ENCODE assay signal across 24 mouse cellular contexts in the genomic region with DNA sequence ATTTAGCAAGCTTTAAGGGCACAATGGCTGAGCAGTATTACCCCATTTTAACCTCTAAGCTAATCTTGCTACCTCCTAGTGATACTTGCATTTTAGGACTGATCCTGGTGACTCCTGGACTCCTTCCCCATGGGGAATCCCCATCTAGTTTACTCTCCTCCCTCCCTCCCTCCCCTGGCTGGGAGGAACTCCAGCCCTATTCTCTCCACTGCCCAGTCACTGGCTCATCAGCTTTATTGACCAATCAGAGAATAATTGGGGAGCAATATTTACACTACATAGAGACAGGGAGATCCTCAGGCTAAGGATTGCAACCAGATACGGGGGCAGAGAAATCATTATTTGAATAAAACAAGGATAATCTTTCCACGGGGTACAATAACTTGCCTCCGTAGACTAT. TPM values are rescaled to one million over a fixed set of nuclear protein-coding genes. Genes with fewer than 3 reads are reported as not detected.
DNase-seq lines count a peak whose midpoint lies in the region; ATAC-seq and TF ChIP-seq lines count a peak whose summit lies in the region.
"Had no signal": no experiment of that assay in that cellular context is flagged by ENCODE, and none has a peak within 500 bp of the region (broad histone marks: within the 10 kb centered on the region; RNA-seq: fewer than 3 reads in every experiment).

No protein-coding gene starts in this region.

- no peaks in the 10 kb centered on the region for H3K27me3 ChIP-seq in intestine, embryonic 15.5 days (replicated peaks)
- H3K27me3 ChIP-seq in intestine, postnatal 0 days (replicated peaks; ENCODE audit: control insufficient read depth, insufficient read depth, low read length), result no peaks in the 10 kb centered on the region
- H3K27me3 ChIP-seq in E14TG2a.4 (ENCODE audit: insufficient read depth, low read length) (no peaks in the 10 kb centered on the region), ES-Bruce4 (ENCODE audit: control insufficient read depth, insufficient read depth, low read length, poor library complexity, severe bottlenecking) (no peaks in the 10 kb centered on the region)
- no peaks in the 10 kb centered on the region for H3K27me3 ChIP-seq in liver, embryonic 16.5 days (ENCODE audit: control insufficient read depth, insufficient read depth, low read depth, low read length)
- no peaks in the 10 kb centered on the region for H3K27me3 ChIP-seq in hindbrain, embryonic 11.5 days (ENCODE audit: control insufficient read depth, insufficient read depth, low read length)
- H3K27me3 ChIP-seq: embryonic facial prominence, embryonic 12.5 days; embryonic facial prominence, embryonic 15.5 days had no signal

- H3K4me2 ChIP-seq in intestine, embryonic 15.5 days (replicated peaks), result no peak overlapping the region
- H3K4me2 ChIP-seq in intestine, postnatal 0 days (replicated peaks; ENCODE audit: low read depth), result no peak overlapping the region
- peak overlapping the region; percentile 13; the same call in 1 of the 2 replicates for H3K4me2 ChIP-seq in liver, embryonic 16.5 days (ENCODE audit: low read depth, low read length)
- H3K4me2 ChIP-seq in hindbrain, embryonic 11.5 days (replicated peaks; ENCODE audit: low read depth, low read length), result no peak overlapping the region
- H3K4me2 ChIP-seq: embryonic facial prominence, embryonic 12.5 days; embryonic facial prominence, embryonic 15.5 days; heart, embryonic 11.5 days; hindbrain, embryonic 14.5 days had no signal

- no peak overlapping the region for H3K4me3 ChIP-seq in intestine, embryonic 15.5 days (replicated peaks)
- H3K4me3 ChIP-seq in intestine, postnatal 0 days (ENCODE audit: low read depth, low read length), result no peak overlapping the region
- peak overlapping the region; percentile 73 for H3K4me3 ChIP-seq in E14TG2a.4 (replicated peaks; ENCODE audit: low read length)
- peak overlapping the region; percentile 84 for H3K4me3 ChIP-seq in ES-Bruce4 (ENCODE audit: low read depth, low read length)
- no peak overlapping the region for H3K4me3 ChIP-seq in liver, embryonic 16.5 days (ENCODE audit: low read depth, low read length)
- no peak overlapping the region for H3K4me3 ChIP-seq in hindbrain, embryonic 11.5 days (ENCODE audit: low read depth, low read length)
- H3K4me3 ChIP-seq: embryonic facial prominence, embryonic 12.5 days; embryonic facial prominence, embryonic 15.5 days had no signal

- DNase-seq in gastrocnemius, postnatal 4 days (ENCODE audit: low spot score in 2 of 2), result no peak
- no peak for DNase-seq in hindbrain, embryonic 11.5 days (ENCODE audit: low spot score)
- DNase-seq in frontal cortex, postnatal 10 days (ENCODE audit: low spot score in 2 of 2), result no peak
- DNase-seq: adrenal gland, adult 2 months; adrenal gland, postnatal 14 days; cerebellum, adult 11 months; cerebellum, adult 2 months; cerebellum, adult 9-11 months; cerebellum, postnatal 25 days; forebrain, postnatal 0 days; gastrocnemius, postnatal 25 days had no signal

- no peaks in the 10 kb centered on the region for H3K9me3 ChIP-seq in intestine, embryonic 15.5 days
- H3K9me3 ChIP-seq in intestine, postnatal 0 days (ENCODE audit: control insufficient read depth), result no peaks in the 10 kb centered on the region
- H3K9me3 ChIP-seq in E14TG2a.4 (ENCODE audit: low read length) (no peaks in the 10 kb centered on the region), ES-Bruce4 (replicated peaks; ENCODE audit: control insufficient read depth, insufficient read depth, low read length, poor library complexity, severe bottlenecking) (no peaks in the 10 kb centered on the region)
- H3K9me3 ChIP-seq in liver, embryonic 16.5 days (replicated peaks; ENCODE audit: control insufficient read depth, low read length), result no peaks in the 10 kb centered on the region
- H3K9me3 ChIP-seq in hindbrain, embryonic 11.5 days (ENCODE audit: control insufficient read depth, low read length), result no peaks in the 10 kb centered on the region
- H3K9me3 ChIP-seq: embryonic facial prominence, embryonic 12.5 days; embryonic facial prominence, embryonic 15.5 days had no signal

- 0 out of 2 replicates have a peak, but pooled peaks cover 4% of the 10 kb centered on the region for H3K4me1 ChIP-seq in intestine, embryonic 15.5 days (replicated peaks)
- H3K4me1 ChIP-seq in intestine, postnatal 0 days (replicated peaks; ENCODE audit: control insufficient read depth, insufficient read depth, low read length), result no peaks in the 10 kb centered on the region
- H3K4me1 ChIP-seq in E14TG2a.4 (replicated peaks; ENCODE audit: low read depth, low read length) (peaks cover 30% of the 10 kb centered on the region), ES-Bruce4 (ENCODE audit: control insufficient read depth, insufficient read depth, low read length) (no peaks in the 10 kb centered on the region)
- H3K4me1 ChIP-seq in liver, embryonic 16.5 days (ENCODE audit: control insufficient read depth, low read depth, low read length), result peaks cover 32% of the 10 kb centered on the region
- no peaks in the 10 kb centered on the region for H3K4me1 ChIP-seq in hindbrain, embryonic 11.5 days (replicated peaks; ENCODE audit: control insufficient read depth, insufficient read depth, low read length)
- H3K4me1 ChIP-seq: embryonic facial prominence, embryonic 12.5 days had no signal

- no peak overlapping the region for H3K9ac ChIP-seq in intestine, embryonic 15.5 days
- H3K9ac ChIP-seq in intestine, postnatal 0 days (ENCODE audit: low read depth, low read length), result no peak overlapping the region
- H3K9ac ChIP-seq in ES-Bruce4 (ENCODE audit: low read depth, poor library complexity, severe bottlenecking), result peak overlapping the region; percentile 13
- no peak overlapping the region for H3K9ac ChIP-seq in liver, embryonic 16.5 days (ENCODE audit: low read depth, low read length)
- no peak overlapping the region for H3K9ac ChIP-seq in hindbrain, embryonic 11.5 days (ENCODE audit: low read depth, low read length)
- H3K9ac ChIP-seq: embryonic facial prominence, embryonic 12.5 days; embryonic facial prominence, embryonic 15.5 days; forebrain, postnatal 0 days; hindbrain, embryonic 14.5 days had no signal

- no peaks in the 10 kb centered on the region for H3K36me3 ChIP-seq in intestine, embryonic 15.5 days
- H3K36me3 ChIP-seq in intestine, postnatal 0 days (ENCODE audit: control insufficient read depth, insufficient read depth), result no peaks in the 10 kb centered on the region
- peaks cover 15% of the 10 kb centered on the region for H3K36me3 ChIP-seq in E14TG2a.4 (ENCODE audit: insufficient read depth, low read length)
- no peaks in the 10 kb centered on the region for H3K36me3 ChIP-seq in ES-Bruce4 (ENCODE audit: control insufficient read depth, insufficient read depth, low read length, poor library complexity, severe bottlenecking)
- no peaks in the 10 kb centered on the region for H3K36me3 ChIP-seq in liver, embryonic 16.5 days (ENCODE audit: control insufficient read depth, insufficient read depth)
- no peaks in the 10 kb centered on the region for H3K36me3 ChIP-seq in hindbrain, embryonic 11.5 days (ENCODE audit: control insufficient read depth, insufficient read depth, low read length)
- H3K36me3 ChIP-seq: embryonic facial prominence, embryonic 12.5 days; embryonic facial prominence, embryonic 15.5 days had no signal

- TF ChIP-seq CTCF in intestine, postnatal 0 days (IDR thresholded peaks at IDR 0.05; ENCODE audit: low read depth), result no peak
- TF ChIP-seq CTCF in E14TG2a.4 (conservative IDR thresholded peaks at IDR 0.05; ENCODE audit: low read length), result no peak
- TF ChIP-seq CTCF in ES-Bruce4 (IDR thresholded peaks at IDR 0.05; ENCODE audit: low read depth, low read length), result no peak

- ATAC-seq in intestine, embryonic 15.5 days, result 0 out of 2 replicates have a peak, but pooled peaks have one; percentile 27
- ATAC-seq in intestine, postnatal 0 days, result no peak
- peak; percentile 59 for ATAC-seq in liver, embryonic 16.5 days (ENCODE audit: low read depth)
- no peak for ATAC-seq in hindbrain, embryonic 11.5 days (ENCODE audit: low FRiP score)
- ATAC-seq: CD4-positive, CD25-positive, alpha-beta regulatory T cell, adult 4 months; forebrain, embryonic 14.5 days; forebrain, postnatal 0 days; hindbrain, postnatal 0 days; inflammation-experienced regulatory T-cells, adult 6 months had no signal

- TF ChIP-seq EP300 in ES-Bruce4 (IDR thresholded peaks at IDR 0.05; ENCODE audit: insufficient read depth, low read depth, low read length), result no peak

- WGBS in intestine, embryonic 15.5 days, result 66% methylated on average over 3 of the region's 3 CpGs
- WGBS in intestine, postnatal 0 days, result 40% methylated on average over 3 of the region's 3 CpGs
- WGBS in liver, embryonic 16.5 days (ENCODE audit: insufficient replicate concordance), result 68% methylated on average over 3 of the region's 3 CpGs
- 63% methylated on average over 3 of the region's 3 CpGs for WGBS in hindbrain, embryonic 11.5 days

- H3K27ac ChIP-seq in intestine, embryonic 15.5 days, result no peak overlapping the region
- no peak overlapping the region for H3K27ac ChIP-seq in intestine, postnatal 0 days (ENCODE audit: low read depth, low read length)
- H3K27ac ChIP-seq in ES-Bruce4 (ENCODE audit: insufficient read depth, low read length), result no peak overlapping the region
- H3K27ac ChIP-seq in liver, embryonic 16.5 days (ENCODE audit: low read length), result no peak overlapping the region
- no peak overlapping the region for H3K27ac ChIP-seq in hindbrain, embryonic 11.5 days (ENCODE audit: low read depth, low read length)
- H3K27ac ChIP-seq: embryonic facial prominence, embryonic 12.5 days; embryonic facial prominence, embryonic 15.5 days; hindbrain, embryonic 14.5 days; hindbrain, postnatal 0 days had no signal

- TF ChIP-seq POLR2A in ES-Bruce4 (IDR thresholded peaks at IDR 0.05; ENCODE audit: insufficient read depth, low read length), result no peak

RNA-seq across cellular contexts. Expression of gene Prkaa1, which starts 9.5 kb away (rescaled TPM):
- 22.9 and 25.9 TPM in 2 replicates for polyA plus RNA-seq in intestine, embryonic 15.5 days (2015; fragmentation: Nextera tagmentation; extraction: Ambion mirVana)
- polyA plus RNA-seq in intestine, postnatal 0 days (2015; fragmentation: Nextera tagmentation; extraction: Ambion mirVana), result 16.6 and 17.8 TPM in 2 replicates
- 24.6 and 26.0 TPM in 2 replicates for polyA plus RNA-seq in ES-Bruce4 (2011; ENCODE audit: insufficient read depth, insufficient read length, low read depth, missing spikeins)
- polyA plus RNA-seq in liver, embryonic 16.5 days (2015; fragmentation: Nextera tagmentation; extraction: Ambion mirVana), result 11.8 and 12.3 TPM in 2 replicates
- total RNA-seq in gastrocnemius, postnatal 4 days (2021), result 10 to 100 TPM; 15.8 to 17.4 TPM
- polyA plus RNA-seq in hindbrain, embryonic 11.5 days (2014; fragmentation: Nextera tagmentation; extraction: Ambion mirVana), result 19.8 and 20.6 TPM in 2 replicates

RNA-seq across cellular contexts. Expression of gene Rpl37, which starts 17.7 kb away (rescaled TPM):
- 531 and 618 TPM in 2 replicates for polyA plus RNA-seq in intestine, embryonic 15.5 days (2015; fragmentation: Nextera tagmentation; extraction: Ambion mirVana)
- polyA plus RNA-seq in intestine, postnatal 0 days (2015; fragmentation: Nextera tagmentation; extraction: Ambion mirVana), result 520 and 549 TPM in 2 replicates
- polyA plus RNA-seq in ES-Bruce4 (2011; ENCODE audit: insufficient read depth, insufficient read length, low read depth, missing spikeins), result 685 and 750 TPM in 2 replicates
- 249 and 306 TPM in 2 replicates for polyA plus RNA-seq in liver, embryonic 16.5 days (2015; fragmentation: Nextera tagmentation; extraction: Ambion mirVana)
- 100 to 1,000 TPM; 389 to 413 TPM for total RNA-seq in gastrocnemius, postnatal 4 days (2021)
- 482 and 496 TPM in 2 replicates for polyA plus RNA-seq in hindbrain, embryonic 11.5 days (2014; fragmentation: Nextera tagmentation; extraction: Ambion mirVana)

RNA-seq across cellular contexts. Expression of gene Card6, which starts 25.8 kb away (rescaled TPM):
- 1.7 and 1.8 TPM in 2 replicates for polyA plus RNA-seq in intestine, embryonic 15.5 days (2015; fragmentation: Nextera tagmentation; extraction: Ambion mirVana)
- 1.5 and 2.1 TPM in 2 replicates for polyA plus RNA-seq in intestine, postnatal 0 days (2015; fragmentation: Nextera tagmentation; extraction: Ambion mirVana)
- polyA plus RNA-seq in ES-Bruce4 (2011; ENCODE audit: insufficient read depth, insufficient read length, low read depth, missing spikeins), result 0.67 and 0.82 TPM in 2 replicates
- polyA plus RNA-seq in liver, embryonic 16.5 days (2015; fragmentation: Nextera tagmentation; extraction: Ambion mirVana), result 1.5 and 1.7 TPM in 2 replicates
- 1 to 10 TPM; 2.7 to 3.1 TPM for total RNA-seq in gastrocnemius, postnatal 4 days (2021)
- 1.3 and 1.6 TPM in 2 replicates for polyA plus RNA-seq in hindbrain, embryonic 11.5 days (2014; fragmentation: Nextera tagmentation; extraction: Ambion mirVana)

RNA-seq across cellular contexts. Expression of gene Ttc33, which starts 51.1 kb away (rescaled TPM):
- polyA plus RNA-seq in intestine, embryonic 15.5 days (2015; fragmentation: Nextera tagmentation; extraction: Ambion mirVana), result 32.9 and 38.2 TPM in 2 replicates
- 26.0 and 28.8 TPM in 2 replicates for polyA plus RNA-seq in intestine, postnatal 0 days (2015; fragmentation: Nextera tagmentation; extraction: Ambion mirVana)
- 22.8 and 29.6 TPM in 2 replicates for polyA plus RNA-seq in ES-Bruce4 (2011; ENCODE audit: insufficient read depth, insufficient read length, low read depth, missing spikeins)
- 14.1 and 16.1 TPM in 2 replicates for polyA plus RNA-seq in liver, embryonic 16.5 days (2015; fragmentation: Nextera tagmentation; extraction: Ambion mirVana)
- 10 to 100 TPM; 34.3 to 39.0 TPM for total RNA-seq in gastrocnemius, postnatal 4 days (2021)
- polyA plus RNA-seq in hindbrain, embryonic 11.5 days (2014; fragmentation: Nextera tagmentation; extraction: Ambion mirVana), result 50.6 and 52.1 TPM in 2 replicates

Comparison
In these comparisons a context has a peak if more than half of its experiments do, and no peak if none do; other contexts are left out.
1. ATAC-seq: peak in intestine, embryonic 15.5 days (single experiment) and liver, embryonic 16.5 days (single experiment); none in intestine, postnatal 0 days (single experiment) and hindbrain, embryonic 11.5 days (single experiment).
2. H3K4me3 ChIP-seq: peak in E14TG2a.4 (single experiment) and ES-Bruce4 (single experiment); none in intestine, embryonic 15.5 days (single experiment), intestine, postnatal 0 days (single experiment), liver, embryonic 16.5 days (single experiment) and hindbrain, embryonic 11.5 days (single experiment).